Mouse (Mus musculus): ENCODE measurements around the gene Cebpb. TPM values are rescaled to one million over a fixed set of nuclear protein-coding genes. Genes with fewer than 3 reads are reported as not detected.

The Cebpb gene
- polyA plus RNA-seq, 1 experiment from 2014 or later: 2.0 TPM

GRCm38 (mm10) chr2:167656629-167657478 lies 31.9 kb upstream of the Cebpb start:
- Histone ChIP-seq H3K4me3 (peak overlapping the region; percentile 5; the same call in 1 of the 2 replicates), H3K9me3 (no peaks in the 10 kb centered on the region), H3K4me2 (peak overlapping the region; percentile 20), H3K36me3 (peaks cover 42% of the 10 kb centered on the region), H3K9ac (no peak overlapping the region; the same call in 1 of the 2 replicates), H3K4me1 (peaks cover 48% of the 10 kb centered on the region), H3K27ac (replicated peaks) (no peak overlapping the region; the same call in 1 of the 2 replicates), H3K27me3 (replicated peaks) (no peaks in the 10 kb centered on the region)
- WGBS: 76% methylated on average over 16 of the region's 16 CpGs
- ATAC-seq (ENCODE audit: extremely low read depth, insufficient number of reproducible peaks, low FRiP score, low TSS enrichment): no peak

GRCm38 (mm10) chr2:167657973-167658372 lies 30.7 kb upstream of the Cebpb start:
- Histone ChIP-seq H3K27ac (replicated peaks) (no peak overlapping the region), H3K9me3 (no peaks in the 10 kb centered on the region), H3K4me2 (peak overlapping the region; percentile 99; the same call in 1 of the 2 replicates), H3K27me3 (replicated peaks) (0 out of 2 replicates have a peak, but pooled peaks cover 4% of the 10 kb centered on the region), H3K9ac (0 out of 2 replicates have a peak overlapping the region, but pooled peaks have one; percentile 12), H3K4me1 (peaks cover 56% of the 10 kb centered on the region), H3K36me3 (peaks cover 34% of the 10 kb centered on the region), H3K4me3 (no peak overlapping the region)
- no peak for ATAC-seq (ENCODE audit: extremely low read depth, insufficient number of reproducible peaks, low FRiP score, low TSS enrichment)
- 84% methylated on average over 4 of the region's 4 CpGs for WGBS

- H3K27me3 ChIP-seq (replicated peaks): 0 out of 2 replicates have a peak, but pooled peaks cover 9% of the 10 kb centered on the region
- ATAC-seq (ENCODE audit: extremely low read depth, insufficient number of reproducible peaks, low FRiP score, low TSS enrichment): no peak
- H3K36me3 ChIP-seq: peaks cover 26% of the 10 kb centered on the region
- WGBS: 47% methylated on average over 11 of the region's 11 CpGs
- H3K4me1 ChIP-seq: peaks cover 56% of the 10 kb centered on the region
- H3K9me3 ChIP-seq: no peaks in the 10 kb centered on the region
- H3K4me3 ChIP-seq: peak overlapping the region; percentile 90
- H3K4me2 ChIP-seq: peak overlapping the region; percentile 99
- peak overlapping the region; percentile 96 for H3K9ac ChIP-seq
- no peak overlapping the region for H3K27ac ChIP-seq (replicated peaks)
These were observed 30.0 kb upstream of the Cebpb start for GRCm38 (mm10) chr2:167658712-167659111.

- no peak for ATAC-seq (ENCODE audit: extremely low read depth, insufficient number of reproducible peaks, low FRiP score, low TSS enrichment)
- peak overlapping the region; percentile 96 for H3K9ac ChIP-seq
- no peaks in the 10 kb centered on the region for H3K9me3 ChIP-seq
- peak overlapping the region; percentile 99 for H3K4me2 ChIP-seq
- H3K27me3 ChIP-seq (replicated peaks): 0 out of 2 replicates have a peak, but pooled peaks cover 9% of the 10 kb centered on the region
- peaks cover 56% of the 10 kb centered on the region for H3K4me1 ChIP-seq
- H3K36me3 ChIP-seq: peaks cover 20% of the 10 kb centered on the region
- H3K4me3 ChIP-seq: peak overlapping the region; percentile 90
- WGBS: 68% methylated on average over 10 of the region's 10 CpGs
- H3K27ac ChIP-seq (replicated peaks): peak overlapping the region; percentile 58
These were observed 29.4 kb upstream of the Cebpb start for GRCm38 (mm10) chr2:167659177-167659846.

- WGBS: 21% methylated on average over 13 of the region's 13 CpGs
- Histone ChIP-seq H3K4me2 (peak overlapping the region; percentile 99), H3K27me3 (replicated peaks) (0 out of 2 replicates have a peak, but pooled peaks cover 9% of the 10 kb centered on the region), H3K9me3 (no peaks in the 10 kb centered on the region), H3K36me3 (peaks cover 13% of the 10 kb centered on the region; the same call in 1 of the 2 replicates), H3K4me1 (peaks cover 52% of the 10 kb centered on the region), H3K9ac (peak overlapping the region; percentile 96), H3K4me3 (peak overlapping the region; percentile 90), H3K27ac (replicated peaks) (peak overlapping the region; percentile 58)
- no peak for ATAC-seq (ENCODE audit: extremely low read depth, insufficient number of reproducible peaks, low FRiP score, low TSS enrichment)
These were observed 28.7 kb upstream of the Cebpb start for GRCm38 (mm10) chr2:167659847-167660610.

- Histone ChIP-seq H3K4me2 (peak overlapping the region; percentile 99), H3K36me3 (peaks cover 12% of the 10 kb centered on the region; the same call in 1 of the 2 replicates), H3K27ac (replicated peaks) (peak overlapping the region; percentile 58), H3K4me1 (peaks cover 52% of the 10 kb centered on the region), H3K27me3 (replicated peaks) (0 out of 2 replicates have a peak, but pooled peaks cover 9% of the 10 kb centered on the region), H3K4me3 (peak overlapping the region; percentile 90), H3K9ac (peak overlapping the region; percentile 96), H3K9me3 (no peaks in the 10 kb centered on the region)
- no peak for ATAC-seq (ENCODE audit: extremely low read depth, insufficient number of reproducible peaks, low FRiP score, low TSS enrichment)
- 4% methylated on average over 12 of the region's 12 CpGs for WGBS
These were observed 28.1 kb upstream of the Cebpb start for GRCm38 (mm10) chr2:167660611-167660971.

GRCm38 (mm10) chr2:167661270-167662203 lies 27.2 kb upstream of the Cebpb start, which contains the start of gene Gm20431:
Gm20431 (minus strand) TSS chr2:167661496.
- peaks cover 12% of the 10 kb centered on the region; the same call in 1 of the 2 replicates for H3K36me3 ChIP-seq
- peak; percentile 91 for ATAC-seq (ENCODE audit: extremely low read depth, insufficient number of reproducible peaks, low FRiP score, low TSS enrichment)
- WGBS: under 1% methylated on average over 104 of the region's 110 CpGs
- peak within 1 kb of the TSS; percentile 99 for H3K4me2 ChIP-seq
- H3K27ac ChIP-seq (replicated peaks): peak within 1 kb of the TSS; percentile 58
- H3K27me3 ChIP-seq (replicated peaks): 0 out of 2 replicates have a peak, but pooled peaks cover 9% of the 10 kb centered on the region
- no peaks in the 10 kb centered on the region for H3K9me3 ChIP-seq
- peak within 1 kb of the TSS; percentile 96 for H3K9ac ChIP-seq
- peak within 1 kb of the TSS; percentile 90 for H3K4me3 ChIP-seq
- peaks cover 52% of the 10 kb centered on the region for H3K4me1 ChIP-seq

GRCm38 (mm10) chr2:167662713-167663112 lies 26.0 kb upstream of the Cebpb start:
- Histone ChIP-seq H3K4me3 (peak overlapping the region; percentile 90), H3K27me3 (replicated peaks) (0 out of 2 replicates have a peak, but pooled peaks cover 9% of the 10 kb centered on the region), H3K36me3 (peaks cover 5% of the 10 kb centered on the region; the same call in 1 of the 2 replicates), H3K4me1 (peaks cover 41% of the 10 kb centered on the region), H3K4me2 (peak overlapping the region; percentile 99), H3K27ac (replicated peaks) (no peak overlapping the region), H3K9me3 (no peaks in the 10 kb centered on the region), H3K9ac (peak overlapping the region; percentile 82; the same call in 1 of the 2 replicates)
- no peak for ATAC-seq (ENCODE audit: extremely low read depth, insufficient number of reproducible peaks, low FRiP score, low TSS enrichment)
- WGBS: 49% methylated on average over 6 of the region's 6 CpGs

- Histone ChIP-seq H3K9ac (no peak overlapping the region), H3K27ac (replicated peaks) (no peak overlapping the region), H3K4me2 (no peak overlapping the region), H3K27me3 (replicated peaks) (0 out of 2 replicates have a peak, but pooled peaks cover 9% of the 10 kb centered on the region), H3K36me3 (no peaks in the 10 kb centered on the region), H3K4me1 (peaks cover 9% of the 10 kb centered on the region), H3K4me3 (no peak overlapping the region), H3K9me3 (no peaks in the 10 kb centered on the region)
- no peak for ATAC-seq (ENCODE audit: extremely low read depth, insufficient number of reproducible peaks, low FRiP score, low TSS enrichment)
- WGBS: 81% methylated on average over 18 of the region's 18 CpGs
These were observed 22.6 kb upstream of the Cebpb start for GRCm38 (mm10) chr2:167665972-167666713.

All from heart, embryonic 13.5 days (tissue).